Mouse (Mus musculus): ENCODE data around the gene Ccrl2. TPM values are rescaled to one million over a fixed set of nuclear protein-coding genes. Genes with fewer than 3 reads are reported as not detected.

Gene Ccrl2
- polyA plus RNA-seq, 1 experiment: 1.9 TPM

DNA sequence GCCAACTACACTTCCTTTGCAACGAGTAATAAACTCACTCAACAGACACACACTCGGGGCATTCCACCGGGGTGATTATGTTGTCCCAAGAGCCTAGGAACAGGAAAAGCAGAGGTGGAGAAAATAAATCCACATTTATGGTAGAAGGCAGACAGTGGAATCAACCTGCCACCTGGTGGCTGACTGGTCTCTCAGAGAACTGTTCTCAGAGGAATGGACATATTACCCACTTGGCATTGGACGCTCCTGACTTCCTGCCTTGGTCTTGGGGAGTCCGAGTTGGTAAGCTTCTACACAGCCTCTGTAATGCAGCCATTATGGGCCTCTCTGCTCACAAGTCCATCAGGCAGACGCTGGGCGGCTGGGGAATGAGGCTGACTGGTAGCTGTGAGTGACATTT, 14.9 kb upstream of the Ccrl2 start:
- Histone ChIP-seq H3K4me3 (ENCODE audit: insufficient read depth, low read length) (no peak overlapping the region), H3K27ac (ENCODE audit: insufficient read depth, low read length) (no peak overlapping the region), H3K4me1 (ENCODE audit: control insufficient read depth, insufficient read depth, low read length) (no peaks in the 10 kb centered on the region)
- TF ChIP-seq CTCF (IDR thresholded peaks at IDR 0.05; ENCODE audit: extremely low read depth, insufficient read depth, low read length) (peak; percentile 80), POLR2A (IDR thresholded peaks at IDR 0.05; ENCODE audit: extremely low read depth, insufficient read depth, low read length) (no peak)

DNA sequence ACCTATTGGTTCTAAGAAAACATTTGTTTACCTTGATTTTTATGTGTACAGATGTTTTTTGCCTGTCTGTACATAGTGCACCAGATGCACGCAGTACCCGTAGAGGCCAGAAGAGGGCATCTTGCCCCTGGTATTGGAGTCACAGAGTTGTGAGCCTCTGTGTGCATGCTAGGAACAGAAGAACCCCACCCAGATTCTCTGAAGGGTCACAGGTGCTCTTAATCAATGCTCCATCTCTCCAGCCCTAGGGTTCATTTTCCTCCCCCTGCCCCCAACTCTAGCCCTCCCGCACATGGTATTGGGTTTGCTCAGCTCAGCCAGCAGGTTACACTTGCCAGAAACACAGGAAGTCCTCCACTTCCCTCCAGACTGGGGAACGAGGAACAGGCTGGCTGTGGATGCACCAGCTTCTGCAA, 13.2 kb upstream of the Ccrl2 start:
- H3K4me1 ChIP-seq (ENCODE audit: control insufficient read depth, insufficient read depth, low read length): no peaks in the 10 kb centered on the region
- H3K27ac ChIP-seq (ENCODE audit: insufficient read depth, low read length): no peak overlapping the region
- TF ChIP-seq CTCF (IDR thresholded peaks at IDR 0.05; ENCODE audit: extremely low read depth, insufficient read depth, low read length): peak; percentile 45; the same call in 1 of the 2 replicates
- no peak for TF ChIP-seq POLR2A (IDR thresholded peaks at IDR 0.05; ENCODE audit: extremely low read depth, insufficient read depth, low read length)

DNA sequence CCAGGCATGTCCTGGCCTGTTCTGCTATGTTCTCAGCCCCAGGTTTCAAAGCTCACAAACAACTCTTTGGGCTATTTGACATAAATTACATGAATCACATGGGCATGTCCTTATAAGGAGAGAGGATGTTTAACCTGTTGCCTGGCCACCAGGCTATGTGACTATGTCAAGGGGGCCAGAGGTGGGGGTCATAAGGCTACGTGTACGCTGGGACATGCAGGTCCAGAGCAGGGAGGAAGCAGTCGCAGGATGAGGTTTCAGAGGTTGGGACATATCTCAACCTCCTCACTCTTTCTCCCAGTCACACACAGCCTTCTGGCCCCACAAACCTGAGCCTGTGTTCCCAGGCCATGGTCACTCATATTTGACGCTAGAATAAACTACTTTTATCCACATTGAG, 9.7 kb upstream of the Ccrl2 start:
- no peaks in the 10 kb centered on the region for H3K4me1 ChIP-seq (ENCODE audit: control insufficient read depth, insufficient read depth, low read length)

More for the DNA sequence above, 13.2 kb upstream of the Ccrl2 start:
- H3K4me3 ChIP-seq (ENCODE audit: insufficient read depth, low read length): no peak overlapping the region

DNA sequence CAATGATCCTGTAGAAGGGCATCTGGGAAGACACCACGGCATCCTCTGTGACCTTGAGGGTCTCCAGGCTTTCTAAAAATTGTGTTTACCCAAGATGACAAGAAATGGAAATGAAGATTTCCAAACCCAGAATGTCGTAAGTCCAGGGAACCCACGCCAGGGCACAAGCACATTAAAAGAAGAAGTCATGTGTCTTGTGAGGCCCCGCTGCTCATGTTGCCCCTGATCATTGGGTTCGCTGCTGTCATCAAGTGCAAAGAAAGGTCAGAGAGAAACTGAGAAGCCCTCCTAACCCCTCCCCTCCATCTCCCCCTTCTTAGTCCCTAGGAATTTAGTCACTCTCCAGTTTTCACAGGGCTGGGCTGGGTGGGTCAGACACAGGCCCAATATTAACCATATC, 5.5 kb upstream of the Ccrl2 start:
- no peaks in the 10 kb centered on the region for H3K4me1 ChIP-seq (ENCODE audit: control insufficient read depth, insufficient read depth, low read length)
- no peak overlapping the region for H3K4me3 ChIP-seq (ENCODE audit: insufficient read depth, low read length)
- no peak for TF ChIP-seq POLR2A (IDR thresholded peaks at IDR 0.05; ENCODE audit: extremely low read depth, insufficient read depth, low read length)
- TF ChIP-seq CTCF (IDR thresholded peaks at IDR 0.05; ENCODE audit: extremely low read depth, insufficient read depth, low read length): no peak
- H3K27ac ChIP-seq (ENCODE audit: insufficient read depth, low read length): no peak overlapping the region

More for the DNA sequence above, 9.7 kb upstream of the Ccrl2 start:
- TF ChIP-seq POLR2A (IDR thresholded peaks at IDR 0.05; ENCODE audit: extremely low read depth, insufficient read depth, low read length) (no peak), CTCF (IDR thresholded peaks at IDR 0.05; ENCODE audit: extremely low read depth, insufficient read depth, low read length) (no peak)
- Histone ChIP-seq H3K27ac (ENCODE audit: insufficient read depth, low read length) (no peak overlapping the region), H3K4me3 (ENCODE audit: insufficient read depth, low read length) (no peak overlapping the region)

DNA sequence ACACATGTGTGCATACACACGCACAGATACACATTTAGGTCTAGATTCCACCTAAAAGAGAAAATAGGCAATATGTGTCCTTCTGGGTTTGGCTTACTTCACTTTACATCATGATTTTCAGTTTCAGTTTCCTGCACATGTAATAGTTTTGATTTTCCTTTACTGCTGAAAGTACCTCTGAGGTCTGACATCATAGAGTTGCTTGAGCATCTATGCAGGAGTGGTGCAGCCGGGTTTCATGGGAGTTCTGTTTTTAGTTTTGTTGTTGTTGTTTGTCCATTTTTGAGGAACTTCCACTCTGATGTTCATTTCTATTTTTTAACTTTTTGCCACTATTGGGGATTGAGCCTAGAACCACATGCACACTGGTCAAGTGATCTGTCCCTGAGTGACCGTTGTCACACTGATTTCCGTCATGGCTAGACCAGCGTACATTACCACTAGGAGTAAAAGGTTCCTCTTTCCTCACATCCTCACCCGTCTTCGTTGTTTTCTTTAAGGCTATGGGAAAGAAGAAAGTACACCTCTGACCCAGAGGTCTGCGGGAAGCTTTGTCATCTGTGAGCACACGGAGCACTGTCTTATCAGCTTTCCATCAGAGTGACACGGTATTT, 1.7 kb upstream of the Ccrl2 start:
- Histone ChIP-seq H3K27ac (ENCODE audit: insufficient read depth, low read length) (no peak overlapping the region), H3K4me3 (ENCODE audit: insufficient read depth, low read length) (no peak overlapping the region), H3K4me1 (ENCODE audit: control insufficient read depth, insufficient read depth, low read length) (no peaks in the 10 kb centered on the region)
- TF ChIP-seq CTCF (IDR thresholded peaks at IDR 0.05; ENCODE audit: extremely low read depth, insufficient read depth, low read length) (no peak), POLR2A (IDR thresholded peaks at IDR 0.05; ENCODE audit: extremely low read depth, insufficient read depth, low read length) (no peak)

DNA sequence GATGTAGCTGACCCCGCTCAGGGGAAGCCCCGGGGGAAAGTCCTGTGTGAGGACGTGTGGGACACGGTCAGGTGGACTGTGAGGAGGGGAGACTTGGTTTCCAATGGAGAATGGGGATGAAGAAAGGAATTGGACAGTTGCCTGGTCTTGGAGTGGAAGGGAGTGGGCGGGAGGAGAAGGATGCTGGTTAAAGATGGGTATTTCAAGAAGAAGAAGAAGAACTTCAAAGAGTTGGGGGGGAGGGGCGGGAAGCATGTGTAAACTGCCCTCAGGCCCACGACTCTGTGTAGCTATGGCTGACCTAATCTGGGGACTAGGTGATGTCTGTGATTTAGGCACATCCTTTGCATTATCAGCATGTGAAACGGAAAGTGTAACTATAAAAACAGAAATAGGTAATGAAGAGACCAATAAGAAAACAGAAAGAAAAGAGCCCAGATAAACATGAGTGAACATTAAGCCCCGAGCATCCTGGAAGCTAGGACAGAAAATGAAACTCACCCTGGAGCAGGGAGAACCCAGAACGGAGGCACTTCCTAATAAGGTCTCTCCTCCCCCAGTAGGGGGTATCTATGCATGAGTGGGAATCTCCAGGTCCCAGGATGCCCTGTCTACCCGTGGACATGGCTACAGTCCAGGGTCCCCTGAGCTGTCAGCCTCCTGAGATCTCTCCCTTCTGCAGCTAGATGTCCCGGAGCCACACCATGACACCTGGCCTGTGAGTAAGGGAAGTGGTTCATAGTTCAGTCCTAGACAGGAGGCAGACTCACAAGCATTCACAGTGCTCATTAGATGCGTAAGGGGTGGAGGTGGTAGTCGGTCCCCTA, 438 bp upstream of the Ccrl2 start:
- H3K4me3 ChIP-seq (ENCODE audit: insufficient read depth, low read length): no peak overlapping the region; the same call in 1 of the 2 replicates
- H3K27ac ChIP-seq (ENCODE audit: insufficient read depth, low read length): no peak overlapping the region
- no peaks in the 10 kb centered on the region for H3K4me1 ChIP-seq (ENCODE audit: control insufficient read depth, insufficient read depth, low read length)
- no peak for TF ChIP-seq POLR2A (IDR thresholded peaks at IDR 0.05; ENCODE audit: extremely low read depth, insufficient read depth, low read length)
- TF ChIP-seq CTCF (IDR thresholded peaks at IDR 0.05; ENCODE audit: extremely low read depth, insufficient read depth, low read length): no peak

DNA sequence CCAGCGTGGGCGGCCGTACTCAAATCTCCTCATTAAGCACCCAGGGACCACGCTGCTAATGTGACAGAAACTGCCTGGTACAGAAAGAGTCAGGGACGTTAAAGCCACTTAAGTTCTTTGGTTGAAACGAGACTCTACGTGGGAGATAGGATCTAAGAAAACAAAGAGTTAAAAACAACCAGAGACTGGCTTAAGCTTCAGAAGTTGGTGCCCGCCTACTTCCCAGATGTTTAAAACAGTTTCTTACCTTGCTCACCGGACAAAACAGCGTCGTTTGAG, 861 bp downstream of the Ccrl2 start:
- no peak for TF ChIP-seq POLR2A (IDR thresholded peaks at IDR 0.05; ENCODE audit: extremely low read depth, insufficient read depth, low read length)
- TF ChIP-seq CTCF (IDR thresholded peaks at IDR 0.05; ENCODE audit: extremely low read depth, insufficient read depth, low read length): no peak
- H3K4me1 ChIP-seq (ENCODE audit: control insufficient read depth, insufficient read depth, low read length): no peaks in the 10 kb centered on the region
- H3K27ac ChIP-seq (ENCODE audit: insufficient read depth, low read length): no peak overlapping the region
- H3K4me3 ChIP-seq (ENCODE audit: insufficient read depth, low read length): peak overlapping the region; percentile 33

DNA sequence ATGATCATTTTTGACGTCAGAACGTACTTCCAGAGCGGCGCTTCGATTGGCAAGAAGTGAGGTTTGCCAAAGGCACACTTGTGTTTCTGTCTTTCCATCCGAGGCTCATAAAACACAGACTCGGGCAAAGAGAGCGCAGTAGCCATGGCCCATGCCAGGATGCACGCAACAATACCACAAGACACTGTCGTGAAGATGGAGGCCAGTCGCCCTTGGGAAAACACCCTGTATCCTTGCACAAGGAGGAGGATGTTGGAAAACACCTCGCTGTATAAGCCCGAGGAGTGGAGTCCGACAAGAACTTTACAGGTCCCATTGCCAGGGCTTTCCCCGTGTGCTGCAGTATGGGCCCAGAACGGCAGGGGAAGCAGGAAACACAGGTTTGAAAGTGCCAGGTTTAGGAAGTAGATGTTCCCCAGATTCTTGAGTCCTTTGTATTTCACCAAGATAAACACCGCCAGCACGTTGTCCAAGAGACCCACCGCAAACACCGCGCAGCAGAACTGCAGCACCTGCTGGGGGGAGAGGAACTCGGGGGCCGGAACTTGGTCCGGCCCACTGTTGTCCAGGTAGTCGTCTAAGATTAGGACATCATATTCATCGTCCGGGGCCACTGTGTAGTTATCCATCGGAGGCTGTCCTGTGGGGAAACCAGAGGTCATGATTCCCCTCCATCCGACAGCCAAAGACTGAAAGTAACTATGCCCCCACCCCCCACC, 1.4 kb downstream of the Ccrl2 start:
- H3K4me3 ChIP-seq (ENCODE audit: insufficient read depth, low read length): peak overlapping the region; percentile 33
- no peak for TF ChIP-seq CTCF (IDR thresholded peaks at IDR 0.05; ENCODE audit: extremely low read depth, insufficient read depth, low read length)
- TF ChIP-seq POLR2A (IDR thresholded peaks at IDR 0.05; ENCODE audit: extremely low read depth, insufficient read depth, low read length): no peak
- no peaks in the 10 kb centered on the region for H3K4me1 ChIP-seq (ENCODE audit: control insufficient read depth, insufficient read depth, low read length)
- H3K27ac ChIP-seq (ENCODE audit: insufficient read depth, low read length): no peak overlapping the region

DNA sequence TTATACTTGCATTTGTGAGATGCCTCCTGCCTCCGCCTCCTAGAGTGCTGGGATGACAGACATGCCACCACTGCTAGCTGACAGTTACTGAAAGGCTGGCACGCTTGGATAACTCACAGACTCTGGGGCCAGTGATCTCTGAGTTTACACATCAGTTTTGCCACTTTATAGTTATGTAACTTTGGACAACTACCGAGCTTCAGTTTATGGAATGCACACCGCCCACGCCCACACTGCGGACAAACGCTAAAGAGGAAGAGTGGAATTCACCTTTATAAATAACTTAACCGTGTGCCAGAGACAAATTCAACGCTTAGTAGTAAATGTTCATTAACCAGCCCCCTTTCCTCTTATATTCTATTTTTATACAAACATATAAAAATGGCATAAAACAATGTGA, 2.4 kb downstream of the Ccrl2 start:
- H3K4me3 ChIP-seq (ENCODE audit: insufficient read depth, low read length): no peak overlapping the region
- no peak overlapping the region for H3K27ac ChIP-seq (ENCODE audit: insufficient read depth, low read length)
- no peaks in the 10 kb centered on the region for H3K4me1 ChIP-seq (ENCODE audit: control insufficient read depth, insufficient read depth, low read length)
- TF ChIP-seq POLR2A (IDR thresholded peaks at IDR 0.05; ENCODE audit: extremely low read depth, insufficient read depth, low read length) (no peak), CTCF (IDR thresholded peaks at IDR 0.05; ENCODE audit: extremely low read depth, insufficient read depth, low read length) (no peak)
